Mouse (Mus musculus): Measurements from ENCODE around the gene Sympk.

- TF ChIP-seq CTCF (IDR thresholded peaks at IDR 0.05; ENCODE audit: low read depth, low read length) (no peak), POLR2A (IDR thresholded peaks at IDR 0.05; ENCODE audit: extremely low read depth, insufficient read depth, low read length) (0 out of 2 replicates have a peak, but pooled peaks have one; percentile 6)
Measured at GRCm38 (mm10) chr7:19094826-19095750, 70.9 kb downstream of the Sympk start.
